22 mouse cellular contexts compared by ENCODE assay signal in the genomic region with DNA sequence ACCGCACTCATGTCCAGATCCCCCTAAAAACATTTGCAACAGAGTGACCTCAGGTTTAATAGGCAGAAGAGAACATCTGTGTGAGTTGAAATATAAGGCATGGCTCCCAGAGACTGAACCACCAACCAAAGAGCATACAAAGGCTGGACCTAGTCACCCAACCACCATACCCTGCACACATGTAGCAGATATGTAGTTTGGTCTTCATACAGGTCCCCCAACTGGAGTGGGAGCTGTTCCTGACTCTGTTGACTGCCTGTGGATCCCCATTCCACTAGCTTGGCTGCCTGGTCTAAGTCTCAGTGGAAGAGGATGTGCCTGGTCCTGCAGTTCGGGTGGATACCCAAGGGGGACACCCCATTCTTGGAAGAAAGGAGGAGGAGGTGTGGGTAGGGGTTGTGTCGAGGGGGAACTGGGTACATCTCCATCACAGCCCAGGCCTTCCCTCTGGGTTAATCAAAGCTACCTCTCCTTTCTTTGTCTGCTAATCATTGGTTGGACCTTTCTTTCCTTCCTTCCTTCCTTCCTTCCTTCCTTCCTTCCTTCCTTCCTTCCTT. TPM values are rescaled to one million over a fixed set of nuclear protein-coding genes. Genes with fewer than 3 reads are reported as not detected.
DNase-seq lines count a peak whose midpoint lies in the region; ATAC-seq and TF ChIP-seq lines count a peak whose summit lies in the region.
"Had no signal": no experiment of that assay in that cellular context is flagged by ENCODE, and none has a peak within 500 bp of the region (broad histone marks: within the 10 kb centered on the region; RNA-seq: fewer than 3 reads in every experiment).

No protein-coding gene starts in this region.

- ATAC-seq in midbrain, embryonic 12.5 days (ENCODE audit: low FRiP score, low read depth): 0 out of 2 replicates have a peak, but pooled peaks have one; percentile 6
- no peak for ATAC-seq in midbrain, postnatal 0 days (ENCODE audit: low FRiP score)
- peak; percentile 7; the same call in 1 of the 2 replicates for ATAC-seq in forebrain, embryonic 16.5 days
- peak; percentile 56 for ATAC-seq in hindbrain, embryonic 16.5 days
- ATAC-seq in neural tube, embryonic 14.5 days (ENCODE audit: low read depth): peak; percentile 44; the same call in 1 of the 2 replicates
- ATAC-seq in inflammation-experienced regulatory T-cells, adult 6 months: no peak
- ATAC-seq: activated CD4-positive, CD25-positive, alpha-beta regulatory T cell, adult 4 months; intestine, embryonic 16.5 days; liver, embryonic 12.5 days had no signal

- WGBS in midbrain, embryonic 12.5 days: 66% methylated on average over 3 of the region's 3 CpGs
- 63% methylated on average over 3 of the region's 3 CpGs for WGBS in midbrain, postnatal 0 days
- WGBS in forebrain, embryonic 16.5 days: 52% methylated on average over 3 of the region's 3 CpGs
- WGBS in hindbrain, embryonic 16.5 days: 71% methylated on average over 3 of the region's 3 CpGs
- WGBS in neural tube, embryonic 14.5 days: 66% methylated on average over 3 of the region's 3 CpGs

- H3K9me3 ChIP-seq in midbrain, embryonic 12.5 days: no peaks in the 10 kb centered on the region
- H3K9me3 ChIP-seq in midbrain, postnatal 0 days (ENCODE audit: low read length): no peaks in the 10 kb centered on the region
- H3K9me3 ChIP-seq in forebrain, embryonic 16.5 days (ENCODE audit: control insufficient read depth, low read length): no peaks in the 10 kb centered on the region
- H3K9me3 ChIP-seq in hindbrain, embryonic 16.5 days (ENCODE audit: control insufficient read depth, low read length): no peaks in the 10 kb centered on the region
- no peaks in the 10 kb centered on the region for H3K9me3 ChIP-seq in neural tube, embryonic 14.5 days (ENCODE audit: control insufficient read depth, low read length)
- H3K9me3 ChIP-seq: embryonic facial prominence, embryonic 12.5 days; heart, embryonic 15.5 days; limb, embryonic 12.5 days; liver, embryonic 12.5 days had no signal

- no peaks in the 10 kb centered on the region for H3K36me3 ChIP-seq in midbrain, embryonic 12.5 days
- no peaks in the 10 kb centered on the region for H3K36me3 ChIP-seq in midbrain, postnatal 0 days (ENCODE audit: insufficient read depth, low read length)
- H3K36me3 ChIP-seq in forebrain, embryonic 16.5 days (ENCODE audit: control insufficient read depth, insufficient read depth): no peaks in the 10 kb centered on the region
- no peaks in the 10 kb centered on the region for H3K36me3 ChIP-seq in hindbrain, embryonic 16.5 days (ENCODE audit: control insufficient read depth, insufficient read depth, low read length)
- H3K36me3 ChIP-seq in neural tube, embryonic 14.5 days (ENCODE audit: control insufficient read depth, insufficient read depth, low read length): no peaks in the 10 kb centered on the region
- H3K36me3 ChIP-seq: embryonic facial prominence, embryonic 12.5 days; heart, embryonic 15.5 days; limb, embryonic 12.5 days; liver, embryonic 12.5 days had no signal

- TF ChIP-seq CTCF in midbrain, postnatal 0 days (IDR thresholded peaks at IDR 0.05): no peak

- no peaks in the 10 kb centered on the region for H3K4me1 ChIP-seq in midbrain, embryonic 12.5 days
- H3K4me1 ChIP-seq in midbrain, postnatal 0 days (ENCODE audit: insufficient read depth, low read length): no peaks in the 10 kb centered on the region
- peaks cover under 1% of the 10 kb centered on the region; the same call in 1 of the 2 replicates for H3K4me1 ChIP-seq in forebrain, embryonic 16.5 days (replicated peaks; ENCODE audit: control insufficient read depth, insufficient read depth, low read length)
- H3K4me1 ChIP-seq in hindbrain, embryonic 16.5 days (ENCODE audit: control insufficient read depth, insufficient read depth, low read depth, low read length): peaks cover 3% of the 10 kb centered on the region; the same call in 1 of the 2 replicates
- no peaks in the 10 kb centered on the region for H3K4me1 ChIP-seq in neural tube, embryonic 14.5 days (ENCODE audit: control insufficient read depth, insufficient read depth, low read length)
- H3K4me1 ChIP-seq: embryonic facial prominence, embryonic 12.5 days; heart, embryonic 15.5 days; limb, embryonic 12.5 days; liver, embryonic 12.5 days had no signal

- no peaks in the 10 kb centered on the region for H3K27me3 ChIP-seq in midbrain, embryonic 12.5 days
- H3K27me3 ChIP-seq in midbrain, postnatal 0 days (ENCODE audit: insufficient read depth, low read length): no peaks in the 10 kb centered on the region
- H3K27me3 ChIP-seq in forebrain, embryonic 16.5 days (replicated peaks; ENCODE audit: control insufficient read depth, insufficient read depth, low read length): no peaks in the 10 kb centered on the region; the same call in 1 of the 2 replicates
- no peaks in the 10 kb centered on the region for H3K27me3 ChIP-seq in hindbrain, embryonic 16.5 days (replicated peaks; ENCODE audit: control insufficient read depth, insufficient read depth, low read length)
- no peaks in the 10 kb centered on the region for H3K27me3 ChIP-seq in neural tube, embryonic 14.5 days (ENCODE audit: control insufficient read depth, insufficient read depth, low read length)
- H3K27me3 ChIP-seq: embryonic facial prominence, embryonic 12.5 days; heart, embryonic 15.5 days; limb, embryonic 12.5 days; liver, embryonic 12.5 days had no signal

- H3K27ac ChIP-seq in midbrain, embryonic 12.5 days (replicated peaks): no peak overlapping the region
- no peak overlapping the region for H3K27ac ChIP-seq in midbrain, postnatal 0 days (ENCODE audit: low read depth, low read length)
- H3K27ac ChIP-seq in forebrain, embryonic 16.5 days (ENCODE audit: low read length): no peak overlapping the region
- no peak overlapping the region for H3K27ac ChIP-seq in hindbrain, embryonic 16.5 days (ENCODE audit: low read depth, low read length)
- no peak overlapping the region for H3K27ac ChIP-seq in neural tube, embryonic 14.5 days (ENCODE audit: low read depth, low read length)
- H3K27ac ChIP-seq: embryonic facial prominence, embryonic 12.5 days; heart, embryonic 15.5 days; limb, embryonic 12.5 days; liver, embryonic 12.5 days had no signal

- H3K4me3 ChIP-seq in midbrain, embryonic 12.5 days: no peak overlapping the region
- no peak overlapping the region for H3K4me3 ChIP-seq in midbrain, postnatal 0 days (ENCODE audit: low read depth, low read length)
- H3K4me3 ChIP-seq in forebrain, embryonic 16.5 days (replicated peaks; ENCODE audit: low read length): no peak overlapping the region
- no peak overlapping the region for H3K4me3 ChIP-seq in hindbrain, embryonic 16.5 days (ENCODE audit: low read length)
- no peak overlapping the region for H3K4me3 ChIP-seq in neural tube, embryonic 14.5 days (ENCODE audit: low read depth, low read length)
- H3K4me3 ChIP-seq: embryonic facial prominence, embryonic 12.5 days; heart, embryonic 15.5 days; limb, embryonic 12.5 days; liver, embryonic 12.5 days had no signal

- no peak for DNase-seq in midbrain, postnatal 0 days (ENCODE audit: low spot score)
- no peak for DNase-seq in testis, postnatal 10 days (ENCODE audit: low spot score)
- DNase-seq: adrenal gland, adult 8-10 months; cerebellum, adult 11-12 months; heart, postnatal 36 days; kidney, adult 9 months; kidney, postnatal 14 days; lung, adult 18-20 months; lung, postnatal 10 days; thymus, adult 18-20 months; thymus, postnatal 36 days had no signal

- no peak overlapping the region for H3K4me2 ChIP-seq in midbrain, embryonic 12.5 days (replicated peaks)
- H3K4me2 ChIP-seq in midbrain, postnatal 0 days (ENCODE audit: low read depth, low read length, poor library complexity, severe bottlenecking): no peak overlapping the region
- no peak overlapping the region for H3K4me2 ChIP-seq in forebrain, embryonic 16.5 days (ENCODE audit: low read length)
- no peak overlapping the region for H3K4me2 ChIP-seq in hindbrain, embryonic 16.5 days (ENCODE audit: low read length)
- H3K4me2 ChIP-seq in neural tube, embryonic 14.5 days (ENCODE audit: low read depth, low read length): no peak overlapping the region
- H3K4me2 ChIP-seq: embryonic facial prominence, embryonic 12.5 days; heart, embryonic 15.5 days; limb, embryonic 12.5 days; liver, embryonic 12.5 days had no signal

- H3K9ac ChIP-seq in midbrain, embryonic 12.5 days (replicated peaks): no peak overlapping the region
- no peak overlapping the region for H3K9ac ChIP-seq in midbrain, postnatal 0 days (replicated peaks; ENCODE audit: low read length, poor library complexity, severe bottlenecking)
- H3K9ac ChIP-seq in forebrain, embryonic 16.5 days (replicated peaks; ENCODE audit: low read depth, low read length): no peak overlapping the region
- no peak overlapping the region for H3K9ac ChIP-seq in hindbrain, embryonic 16.5 days (ENCODE audit: low read depth, low read length)
- H3K9ac ChIP-seq in neural tube, embryonic 14.5 days (replicated peaks; ENCODE audit: low read depth, low read length): no peak overlapping the region
- H3K9ac ChIP-seq: embryonic facial prominence, embryonic 12.5 days; heart, embryonic 15.5 days; limb, embryonic 12.5 days; liver, embryonic 12.5 days had no signal

RNA-seq across cellular contexts. Expression of gene Gas2, which starts 45.5 kb away (rescaled TPM):
- 30.9 and 32.7 TPM in 2 replicates for polyA plus RNA-seq in midbrain, embryonic 12.5 days (2016; fragmentation: Nextera tagmentation; extraction: Ambion mirVana)
- total RNA-seq in midbrain, postnatal 0 days (2014; rRNA removed): 17.5 and 37.1 TPM in 2 replicates
- polyA plus RNA-seq in midbrain, postnatal 0 days (2015; fragmentation: Nextera tagmentation; extraction: Ambion mirVana): 14.7 and 15.0 TPM in 2 replicates
- 15.8 and 17.8 TPM in 2 replicates for polyA plus RNA-seq in forebrain, embryonic 16.5 days (2015; fragmentation: Nextera tagmentation; extraction: Ambion mirVana)
- 12.3 and 12.4 TPM in 2 replicates for polyA plus RNA-seq in hindbrain, embryonic 16.5 days (2015; fragmentation: Nextera tagmentation; extraction: Ambion mirVana)
- 14.6 and 19.9 TPM in 2 replicates for polyA plus RNA-seq in neural tube, embryonic 14.5 days (2014; fragmentation: Nextera tagmentation; extraction: Ambion mirVana)
- 10 to 100 TPM in 1 of 3 experiments, 1 to 10 TPM in 2; 2.3 to 10.3 (median 3.6) TPM for polyA plus RNA-seq in inflammation-experienced regulatory T-cells, adult 6 months (2017; shearing (Covaris generic))

RNA-seq across cellular contexts. Expression of gene Fancf, which starts 45.7 kb away (rescaled TPM):
- 14.9 and 17.3 TPM in 2 replicates for polyA plus RNA-seq in midbrain, embryonic 12.5 days (2016; fragmentation: Nextera tagmentation; extraction: Ambion mirVana)
- total RNA-seq in midbrain, postnatal 0 days (2014; rRNA removed): 10.6 and 11.3 TPM in 2 replicates
- 7.0 and 8.2 TPM in 2 replicates for polyA plus RNA-seq in midbrain, postnatal 0 days (2015; fragmentation: Nextera tagmentation; extraction: Ambion mirVana)
- 8.5 and 9.4 TPM in 2 replicates for polyA plus RNA-seq in forebrain, embryonic 16.5 days (2015; fragmentation: Nextera tagmentation; extraction: Ambion mirVana)
- 2.5 and 5.6 TPM in 2 replicates for polyA plus RNA-seq in hindbrain, embryonic 16.5 days (2015; fragmentation: Nextera tagmentation; extraction: Ambion mirVana)
- 11.0 and 13.7 TPM in 2 replicates for polyA plus RNA-seq in neural tube, embryonic 14.5 days (2014; fragmentation: Nextera tagmentation; extraction: Ambion mirVana)
- polyA plus RNA-seq in inflammation-experienced regulatory T-cells, adult 6 months (2017; shearing (Covaris generic)): 1 to 10 TPM; 1.5 to 1.8 (median 1.5) TPM

Comparison
In these comparisons a context has a peak if more than half of its experiments do, and no peak if none do; other contexts are left out.
1. ATAC-seq: peak in midbrain, embryonic 12.5 days (single experiment), forebrain, embryonic 16.5 days (single experiment), hindbrain, embryonic 16.5 days (single experiment) and neural tube, embryonic 14.5 days (single experiment); none in midbrain, postnatal 0 days (single experiment) and inflammation-experienced regulatory T-cells, adult 6 months (single experiment).